Mouse (Mus musculus): ENCODE measurements around the gene Gsap.

The Gsap gene

GRCm38 (mm10) chr5:21257806-21258205, 71.8 kb downstream of the Gsap start:
- DNase-seq (ENCODE audit: low read depth, low spot score) = peak; percentile 33

- peak; percentile 56 for DNase-seq (ENCODE audit: low read depth, low spot score)
Measured at GRCm38 (mm10) chr5:21260746-21261145, 74.7 kb downstream of the Gsap start.

GRCm38 (mm10) chr5:21261202-21261844, 75.3 kb downstream of the Gsap start:
- peak; percentile 39 for DNase-seq (ENCODE audit: low read depth, low spot score)

GRCm38 (mm10) chr5:21263202-21264055, 77.4 kb downstream of the Gsap start:
- DNase-seq (ENCODE audit: low read depth, low spot score) = no peak

GRCm38 (mm10) chr5:21264352-21265021, 78.4 kb downstream of the Gsap start:
- DNase-seq (ENCODE audit: low read depth, low spot score) = no peak

GRCm38 (mm10) chr5:21265049-21265448, 79.0 kb downstream of the Gsap start:
- peak; percentile 90 for DNase-seq (ENCODE audit: low read depth, low spot score)

- DNase-seq (ENCODE audit: low read depth, low spot score) = no peak
Measured at GRCm38 (mm10) chr5:21267090-21267489, 81.0 kb downstream of the Gsap start.

- no peak for DNase-seq (ENCODE audit: low read depth, low spot score)
Measured at GRCm38 (mm10) chr5:21269446-21269845, 83.4 kb downstream of the Gsap start.

- DNase-seq (ENCODE audit: low read depth, low spot score) = no peak
Measured at GRCm38 (mm10) chr5:21270756-21271155, 84.7 kb downstream of the Gsap start.

- no peak for DNase-seq (ENCODE audit: low read depth, low spot score)
Measured at GRCm38 (mm10) chr5:21271386-21272354, 85.6 kb downstream of the Gsap start.

- DNase-seq (ENCODE audit: low read depth, low spot score) = peak; percentile 43
Measured at GRCm38 (mm10) chr5:21277685-21278084, 91.6 kb downstream of the Gsap start.

- peak; percentile 89 for DNase-seq (ENCODE audit: low read depth, low spot score)
Measured at GRCm38 (mm10) chr5:21283356-21284062, 97.5 kb downstream of the Gsap start.

GRCm38 (mm10) chr5:21288658-21289435, 102.8 kb downstream of the Gsap start:
- no peak for DNase-seq (ENCODE audit: low read depth, low spot score)

GRCm38 (mm10) chr5:21290594-21290993, 104.5 kb downstream of the Gsap start:
- no peak for DNase-seq (ENCODE audit: low read depth, low spot score)

GRCm38 (mm10) chr5:21295683-21296082, 109.6 kb downstream of the Gsap start:
- no peak for DNase-seq (ENCODE audit: low read depth, low spot score)

- no peak for DNase-seq (ENCODE audit: low read depth, low spot score)
Measured at GRCm38 (mm10) chr5:21299076-21299755, 113.2 kb downstream of the Gsap start.

GRCm38 (mm10) chr5:21300058-21300457, 114.0 kb downstream of the Gsap start:
- no peak for DNase-seq (ENCODE audit: low read depth, low spot score)

GRCm38 (mm10) chr5:21301011-21301410, 115.0 kb downstream of the Gsap start:
- no peak for DNase-seq (ENCODE audit: low read depth, low spot score)

GRCm38 (mm10) chr5:21307165-21307564, 121.1 kb downstream of the Gsap start:
- no peak for DNase-seq (ENCODE audit: low read depth, low spot score)
